Mouse (Mus musculus) thymus, adult 18-20 months (tissue): ENCODE results near the gene Metrnl.

ENCODE experiments used
- DNase-seq, 2 experiments: peaks; one replicate each; pipeline ENCODE4 v3.0.0; 2022; ENCODE audit warnings: mixed read lengths in 2 of 2

Metrnl gene

GRCm38 (mm10) chr11:121686674-121687073, 14.7 kb upstream of the Metrnl start:
- no peak for DNase-seq

DNA sequence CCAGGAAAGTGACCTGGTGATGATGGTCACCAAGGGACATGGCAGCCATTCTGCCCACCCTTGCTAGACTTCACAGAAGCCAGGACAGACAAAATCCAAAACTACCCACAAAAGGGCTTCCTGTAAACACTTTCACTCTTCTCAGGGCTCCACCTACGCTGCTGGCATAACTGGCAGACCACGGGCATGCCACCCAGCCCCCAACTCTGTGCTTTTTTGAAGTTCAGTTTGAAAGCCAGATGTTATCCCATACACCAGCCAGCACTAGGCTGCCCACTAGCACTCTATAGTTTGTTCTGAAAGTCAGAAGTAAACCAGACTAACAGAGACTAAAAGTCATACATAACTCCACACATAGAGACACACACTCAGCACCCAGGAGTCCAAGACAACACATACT, 13.3 kb upstream of the Metrnl start:
- peak in 1 of 2 experiments; percentile 26 for DNase-seq

DNA sequence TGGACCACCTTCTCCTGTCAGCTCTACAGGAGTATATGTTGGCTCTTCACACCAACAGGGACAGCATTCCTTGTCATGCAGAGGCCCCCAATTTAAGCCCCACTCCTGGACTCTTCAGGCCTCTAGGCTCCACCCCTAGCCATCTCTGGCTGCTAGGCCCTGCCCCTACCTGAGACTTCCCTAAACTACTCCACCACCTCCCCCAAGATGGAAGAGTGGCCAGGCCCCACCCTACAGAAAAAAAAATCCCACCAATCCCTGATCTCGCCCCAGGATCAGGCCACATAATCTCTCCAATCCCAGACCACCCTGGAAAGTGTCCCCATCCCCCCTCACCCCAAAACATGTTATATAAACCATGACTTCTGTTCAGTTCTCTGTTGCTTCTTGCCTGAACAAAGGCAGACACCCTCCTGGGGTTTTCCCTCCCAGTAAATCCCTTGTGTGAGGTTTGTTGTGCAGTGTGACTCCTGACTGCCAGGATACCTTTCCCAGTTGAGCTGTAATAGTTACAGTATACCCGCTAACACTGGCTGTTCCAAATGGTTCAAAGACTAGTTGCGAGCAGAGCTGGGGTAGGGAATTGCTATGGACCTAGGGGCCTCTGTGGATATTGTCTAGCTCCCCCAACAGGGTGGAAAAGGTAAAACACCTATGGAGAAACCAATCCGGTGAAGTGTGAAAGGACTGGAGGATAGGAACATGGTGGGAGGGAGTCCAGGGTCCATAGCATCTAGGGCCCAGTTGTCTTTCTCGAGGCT, 5.9 kb upstream of the Metrnl start:
- DNase-seq, result no peak

DNA sequence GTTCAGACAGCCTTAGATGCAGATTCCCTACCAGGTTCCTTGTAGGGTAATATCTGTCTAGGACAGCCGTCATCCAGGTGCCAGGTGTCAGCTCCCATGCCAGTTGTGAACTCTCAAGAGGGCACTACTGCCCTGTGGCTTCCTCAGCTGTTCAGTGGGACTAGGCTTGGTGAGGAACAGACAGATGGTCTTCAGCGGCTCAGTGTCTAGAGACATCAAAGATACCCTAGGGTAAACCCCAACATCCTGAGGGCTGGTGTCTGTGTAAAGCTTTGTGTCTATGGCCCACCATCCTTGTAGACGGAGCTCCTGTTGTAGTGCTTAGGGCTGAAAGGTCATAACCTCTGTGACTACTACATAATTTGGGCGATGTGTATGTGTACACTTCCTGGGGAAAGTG, 4.1 kb upstream of the Metrnl start:
- DNase-seq, result peak; percentile 17 to 49

- no peak for DNase-seq
These were observed 2.9 kb upstream of the Metrnl start for GRCm38 (mm10) chr11:121698381-121698955.

DNA sequence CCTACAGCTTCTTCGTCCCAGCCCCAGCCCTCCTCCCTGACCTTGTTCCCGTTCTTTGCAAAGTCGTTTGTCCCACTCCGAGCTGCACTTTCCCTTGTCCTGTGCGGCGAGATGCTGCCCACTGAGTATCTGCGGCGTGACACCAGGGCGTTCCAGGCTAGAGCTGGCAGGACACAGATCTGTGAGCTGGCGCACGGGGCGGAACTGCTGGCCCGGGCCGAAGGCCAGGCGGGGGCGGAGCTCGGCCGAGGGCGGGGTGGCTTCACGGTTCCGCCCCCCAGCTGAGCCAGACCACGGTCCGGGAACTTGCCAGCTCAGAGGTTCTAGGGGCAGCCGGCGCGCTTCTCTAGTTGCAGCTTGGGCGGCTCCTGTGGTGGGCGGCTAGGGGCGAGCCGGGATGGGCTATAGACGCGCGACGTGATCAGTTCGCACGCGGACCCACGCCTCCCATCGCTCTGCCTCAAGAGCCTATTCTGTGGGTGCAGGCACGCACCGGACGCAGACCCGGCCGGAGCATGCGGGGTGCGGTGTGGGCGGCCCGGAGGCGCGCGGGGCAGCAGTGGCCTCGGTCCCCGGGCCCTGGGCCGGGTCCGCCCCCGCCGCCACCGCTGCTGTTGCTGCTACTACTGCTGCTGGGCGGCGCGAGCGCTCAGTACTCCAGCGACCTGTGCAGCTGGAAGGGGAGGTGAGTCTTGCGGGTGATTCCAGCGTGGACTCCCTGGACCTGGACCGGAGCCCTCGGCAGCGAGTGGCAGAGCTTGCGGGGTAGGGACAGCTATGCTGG, 959 bp downstream of the Metrnl start:
- DNase-seq, result peak; percentile 41 to 55

- peak; percentile 23 to 26 for DNase-seq
These were observed 1.7 kb downstream of the Metrnl start for GRCm38 (mm10) chr11:121702895-121703618.

DNA sequence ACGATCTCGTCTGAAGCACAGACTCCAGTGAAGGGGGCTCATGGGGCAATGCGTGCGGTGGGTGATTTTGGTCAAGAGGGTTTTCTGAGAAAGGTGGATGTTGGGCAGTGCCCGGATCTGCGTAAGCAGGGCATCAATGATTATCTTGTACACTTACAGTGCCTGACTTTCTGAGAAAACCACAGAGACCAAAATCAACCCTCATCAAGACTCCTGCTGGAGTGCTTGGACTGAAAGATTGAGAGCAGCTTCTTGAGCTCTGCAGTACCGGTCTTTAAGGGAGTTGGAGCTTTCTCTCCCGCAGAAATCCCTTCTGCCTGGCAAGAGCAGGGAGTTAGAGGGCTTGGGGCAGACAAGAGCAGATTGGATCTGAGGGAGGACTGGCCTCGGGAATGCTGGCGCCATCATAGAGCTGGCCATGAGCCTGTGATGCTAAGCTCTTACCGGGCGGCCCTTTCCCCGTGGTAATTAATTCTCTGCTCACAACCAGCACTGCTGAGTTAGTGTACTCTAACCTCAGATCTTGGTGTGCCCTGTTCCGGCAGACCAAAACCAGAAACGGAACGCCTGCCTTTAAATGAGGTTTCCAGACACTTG, 2.4 kb downstream of the Metrnl start:
- no peak for DNase-seq

DNA sequence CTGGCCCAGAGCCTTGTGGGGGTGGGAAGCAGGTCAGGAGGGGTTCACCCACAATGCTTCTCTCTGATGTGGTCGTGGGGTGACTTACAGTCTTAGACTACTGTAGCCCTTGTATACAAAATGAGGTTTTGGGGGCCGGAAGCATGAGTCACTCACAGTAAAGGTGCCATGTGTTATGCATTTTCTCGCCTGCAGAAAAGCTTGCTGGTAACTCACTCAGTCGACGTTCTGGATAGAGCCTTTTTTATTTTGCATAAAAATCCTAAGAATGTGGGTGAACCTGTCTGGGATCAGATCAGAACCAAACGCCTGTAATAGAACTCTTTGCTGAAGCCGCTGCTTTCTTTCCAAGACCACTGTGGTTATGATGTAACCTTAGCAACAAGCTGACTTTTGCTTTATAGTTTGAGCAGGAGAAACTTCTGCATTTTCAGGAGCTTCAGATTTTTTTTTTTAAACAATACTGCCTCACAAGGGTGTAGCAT, 5.2 kb downstream of the Metrnl start:
- peak; percentile 74 to 86 for DNase-seq

GRCm38 (mm10) chr11:121709278-121709677, 7.9 kb downstream of the Metrnl start:
- no peak for DNase-seq

- no peak for DNase-seq
These were observed 8.9 kb downstream of the Metrnl start for GRCm38 (mm10) chr11:121710245-121710644.

- DNase-seq, result no peak
These were observed 11.6 kb downstream of the Metrnl start for GRCm38 (mm10) chr11:121712987-121713386.

DNA sequence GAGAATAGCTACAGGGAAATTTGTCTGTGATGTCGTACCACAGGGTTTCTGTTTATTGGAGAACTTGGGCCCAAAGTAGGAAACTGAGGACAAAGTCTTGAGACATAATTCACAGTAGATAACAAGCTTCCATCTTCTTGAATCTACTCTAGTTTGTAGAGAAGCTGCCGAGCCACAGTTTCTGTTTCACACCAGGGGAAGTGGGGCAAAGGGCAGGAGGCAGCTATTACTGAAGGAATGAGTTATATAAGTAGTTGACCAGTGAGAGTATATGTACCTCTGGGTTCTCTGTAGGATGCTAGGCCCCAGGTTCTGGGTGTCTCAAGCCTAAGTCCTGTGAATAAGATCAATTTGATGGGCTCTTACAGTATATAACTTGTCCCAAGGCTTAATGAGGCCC, 12.2 kb downstream of the Metrnl start:
- no peak for DNase-seq

- no peak for DNase-seq
These were observed 13.6 kb downstream of the Metrnl start for GRCm38 (mm10) chr11:121714745-121715485.

GRCm38 (mm10) chr11:121717724-121718123, 16.4 kb downstream of the Metrnl start:
- DNase-seq, result no peak

GRCm38 (mm10) chr11:121720752-121721151, 19.4 kb downstream of the Metrnl start:
- no peak for DNase-seq

DNA sequence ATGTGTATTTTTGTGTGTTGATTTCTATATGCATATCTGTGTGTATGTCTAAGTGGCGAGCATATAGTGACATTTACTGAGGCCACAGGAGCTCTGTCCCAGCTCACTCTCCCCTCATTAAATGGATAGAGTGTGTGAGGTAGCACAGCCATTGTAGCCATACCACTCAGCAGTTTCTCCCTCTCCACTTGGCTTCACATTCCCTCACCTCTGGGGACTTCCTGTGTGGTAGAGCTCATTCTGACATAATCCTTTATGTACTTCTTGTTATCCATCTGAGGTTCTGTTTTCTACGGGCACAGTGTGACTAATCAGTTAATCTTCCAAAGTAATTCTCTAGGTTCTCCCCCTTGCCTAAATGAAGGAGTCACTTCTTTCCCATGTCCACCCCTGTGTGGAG, 21.1 kb downstream of the Metrnl start:
- no peak for DNase-seq

GRCm38 (mm10) chr11:121726625-121727024, 25.3 kb downstream of the Metrnl start:
- DNase-seq, result no peak

GRCm38 (mm10) chr11:121734184-121734583, 32.8 kb downstream of the Metrnl start:
- DNase-seq, result no peak

- no peak for DNase-seq
These were observed 33.5 kb downstream of the Metrnl start for GRCm38 (mm10) chr11:121734892-121735291.

GRCm38 (mm10) chr11:121738616-121739015, 37.3 kb downstream of the Metrnl start:
- DNase-seq, result no peak

DNA sequence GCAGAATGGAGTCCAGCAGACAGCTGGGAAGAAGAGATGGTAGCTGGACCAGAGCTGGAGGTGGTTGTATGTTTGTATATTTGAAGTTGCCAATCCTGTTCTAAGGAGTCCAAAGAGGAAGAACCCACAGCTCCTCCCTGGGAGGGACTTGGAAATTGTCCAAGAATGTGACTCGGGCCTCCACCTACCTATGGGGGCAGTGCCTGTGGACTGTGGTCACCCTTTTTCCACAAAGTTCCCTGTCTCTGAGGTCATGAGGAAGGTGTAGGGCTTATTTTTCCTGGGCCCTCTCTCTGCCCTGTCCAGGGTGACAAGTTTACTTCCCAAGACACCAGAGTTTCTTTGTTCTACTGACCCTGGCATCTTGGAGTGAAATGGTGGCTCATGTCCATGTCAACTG, 39.6 kb downstream of the Metrnl start:
- no peak for DNase-seq
